Mouse (Mus musculus): ENCODE measurements around the gene Neil3. TPM values are rescaled to one million over a fixed set of nuclear protein-coding genes. Genes with fewer than 3 reads are reported as not detected.

The Neil3 gene
- 2.2 TPM for polyA plus RNA-seq (2017; shearing (Covaris generic))

GRCm38 (mm10) chr8:53638495-53639171, at the start of gene Neil3:
Gene Neil3 (minus strand): TSS chr8:53639065.

Other genes starting within 250 kb of the Neil3 start
- 46.1 TPM for gene Aga, start 127.3 kb downstream of the Neil3 start, polyA plus RNA-seq (2017; shearing (Covaris generic))